Mouse (Mus musculus): Measurements from ENCODE around the gene Jazf1. TPM values are rescaled to one million over a fixed set of nuclear protein-coding genes. Genes with fewer than 3 reads are reported as not detected.

Jazf1 gene
- total RNA-seq, 2 experiments from 2014 or later: 7.3 to 8.2 TPM

DNA sequence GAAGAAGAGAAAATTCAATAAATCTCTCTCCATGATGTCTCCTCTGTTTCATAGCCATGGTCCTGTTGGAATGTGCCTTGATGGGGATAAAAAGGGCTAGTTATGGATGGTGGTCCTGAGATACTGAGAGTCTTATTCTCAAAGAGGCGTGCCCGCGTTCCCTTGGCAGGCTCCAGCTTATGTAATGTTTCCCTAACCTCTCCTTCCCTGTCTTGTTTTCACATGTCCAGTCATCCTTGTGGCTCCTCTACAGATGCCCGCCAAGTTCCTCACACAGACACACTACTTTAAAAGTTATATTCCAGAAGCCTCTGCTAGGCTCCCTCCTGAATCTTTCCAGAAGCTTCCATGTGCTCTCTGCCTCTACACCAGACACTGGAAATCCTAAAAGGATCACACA lies 151.0 kb downstream of the Jazf1 start:
- no peak for DNase-seq (ENCODE audit: low spot score in 2 of 2)

DNA sequence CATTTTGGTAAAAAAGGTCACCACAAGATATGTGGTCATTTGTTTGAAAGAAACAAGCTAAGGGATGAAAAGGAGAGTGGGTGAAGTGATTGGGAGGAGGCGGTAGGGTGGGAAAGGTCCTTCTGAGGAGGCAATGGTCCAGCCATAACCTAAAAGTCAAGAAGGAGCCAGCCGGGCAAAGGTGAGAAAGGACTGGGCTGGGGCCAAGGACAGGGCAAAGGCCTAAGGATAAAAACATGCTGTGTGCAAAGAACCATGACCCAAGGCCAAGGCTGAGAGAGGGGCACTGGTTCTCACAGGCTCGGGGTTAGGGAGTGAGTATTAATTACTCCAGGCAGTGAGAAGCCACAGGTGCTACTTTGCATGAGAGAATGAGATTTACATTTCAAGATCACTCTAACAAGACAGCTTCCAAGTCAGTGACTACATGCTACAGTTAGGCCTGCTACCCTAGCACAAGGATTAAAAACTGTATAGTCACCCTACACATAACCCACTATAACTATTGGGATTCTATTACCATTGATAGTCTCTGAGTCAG lies 151.5 kb downstream of the Jazf1 start:
- DNase-seq (ENCODE audit: low spot score in 2 of 2): no peak

DNA sequence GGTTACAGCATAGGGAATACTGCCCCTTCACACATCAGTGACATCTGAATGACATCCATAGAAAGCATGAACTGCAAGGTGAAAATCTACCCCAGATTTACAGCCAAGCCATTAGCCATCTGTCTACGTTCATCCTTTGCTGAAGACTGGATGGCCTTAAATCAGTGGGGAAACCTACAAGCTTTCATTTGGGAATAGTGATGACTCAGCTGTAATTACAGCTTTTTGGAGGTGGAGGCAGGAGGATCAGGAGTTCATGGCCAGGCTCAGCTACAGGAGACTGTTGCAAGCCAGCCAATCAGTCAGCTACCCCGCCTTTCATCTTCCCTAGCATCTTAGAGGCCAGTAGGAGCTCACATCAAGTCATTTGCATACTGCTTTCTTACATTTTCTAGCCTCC lies 153.5 kb downstream of the Jazf1 start:
- DNase-seq (ENCODE audit: low spot score in 2 of 2): no peak

DNA sequence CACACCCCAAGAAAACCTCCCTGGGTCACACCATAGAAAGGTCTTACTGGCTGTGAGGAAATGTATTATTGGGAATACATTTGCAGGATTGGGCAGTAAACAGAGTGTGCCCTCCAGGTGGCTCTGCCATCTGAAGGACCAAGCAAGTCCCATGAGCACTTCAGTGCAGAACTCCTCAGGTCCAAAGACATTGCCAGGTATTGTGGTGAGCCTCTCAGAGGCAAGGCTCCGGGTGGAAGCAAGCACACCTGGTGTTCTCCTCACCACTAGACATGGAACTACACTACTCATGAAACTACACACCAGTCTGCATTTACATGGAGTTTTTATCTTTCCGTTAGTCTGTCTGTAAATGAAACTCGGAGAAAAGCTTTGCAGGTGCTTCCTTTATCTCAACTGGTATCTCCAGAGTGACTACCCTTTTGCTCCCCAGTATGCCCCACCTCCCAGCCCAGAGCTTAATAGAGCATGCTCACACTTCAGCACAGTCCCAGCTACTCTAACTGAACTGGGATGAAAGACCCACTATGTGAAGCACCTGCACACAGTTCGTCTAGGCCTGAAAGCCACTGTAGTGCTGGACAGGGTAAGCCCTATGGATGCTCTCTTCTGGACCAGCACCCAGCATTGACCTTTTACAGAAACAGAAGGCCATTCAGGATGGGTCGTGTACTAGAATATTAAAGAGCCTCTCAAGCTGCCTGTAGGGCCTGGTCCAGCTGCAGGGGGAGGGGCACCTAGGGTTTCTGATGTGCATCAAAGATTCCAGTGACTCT lies 156.1 kb downstream of the Jazf1 start:
- no peak for DNase-seq (ENCODE audit: low spot score in 2 of 2)

DNA sequence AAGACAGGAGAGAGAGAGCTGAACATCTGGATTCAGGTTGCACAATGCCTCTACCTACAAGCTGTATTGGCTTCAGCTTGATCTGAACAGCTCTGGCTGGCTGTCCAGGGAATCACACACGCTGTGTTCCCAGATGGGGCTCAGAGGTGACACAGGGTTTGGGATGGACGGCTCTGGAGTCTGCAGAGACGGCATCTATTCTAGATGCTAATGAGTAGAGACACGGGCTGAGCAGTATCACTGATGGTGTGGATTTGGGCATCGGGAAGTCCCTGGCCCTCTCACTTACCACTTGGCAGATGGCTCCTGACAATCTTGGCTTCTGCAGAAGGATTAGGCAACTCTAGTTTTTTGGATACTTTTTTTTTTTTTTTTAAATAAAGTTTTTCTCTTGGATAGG lies 161.6 kb downstream of the Jazf1 start:
- no peak for DNase-seq (ENCODE audit: low spot score in 2 of 2)

DNA sequence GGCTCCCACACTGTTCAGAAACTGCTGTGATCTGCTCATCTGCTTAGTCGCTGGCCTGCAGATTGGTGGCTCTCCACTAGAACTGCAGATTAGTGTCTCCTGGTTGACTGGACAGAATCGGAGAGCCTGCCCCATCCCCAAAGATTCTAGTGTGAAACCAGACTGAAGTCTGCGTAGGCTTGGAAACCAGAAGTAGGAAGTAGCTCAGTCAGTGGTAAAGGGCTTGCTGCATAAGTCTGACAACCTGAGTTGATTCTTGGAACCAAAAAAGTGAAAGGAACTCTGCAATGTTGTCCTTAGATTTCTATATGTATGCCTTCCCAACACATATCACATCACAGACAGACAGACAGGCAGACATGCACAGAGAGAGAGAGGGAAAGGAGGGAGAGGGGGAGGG lies 163.3 kb downstream of the Jazf1 start:
- DNase-seq (ENCODE audit: low spot score in 2 of 2): no peak

DNA sequence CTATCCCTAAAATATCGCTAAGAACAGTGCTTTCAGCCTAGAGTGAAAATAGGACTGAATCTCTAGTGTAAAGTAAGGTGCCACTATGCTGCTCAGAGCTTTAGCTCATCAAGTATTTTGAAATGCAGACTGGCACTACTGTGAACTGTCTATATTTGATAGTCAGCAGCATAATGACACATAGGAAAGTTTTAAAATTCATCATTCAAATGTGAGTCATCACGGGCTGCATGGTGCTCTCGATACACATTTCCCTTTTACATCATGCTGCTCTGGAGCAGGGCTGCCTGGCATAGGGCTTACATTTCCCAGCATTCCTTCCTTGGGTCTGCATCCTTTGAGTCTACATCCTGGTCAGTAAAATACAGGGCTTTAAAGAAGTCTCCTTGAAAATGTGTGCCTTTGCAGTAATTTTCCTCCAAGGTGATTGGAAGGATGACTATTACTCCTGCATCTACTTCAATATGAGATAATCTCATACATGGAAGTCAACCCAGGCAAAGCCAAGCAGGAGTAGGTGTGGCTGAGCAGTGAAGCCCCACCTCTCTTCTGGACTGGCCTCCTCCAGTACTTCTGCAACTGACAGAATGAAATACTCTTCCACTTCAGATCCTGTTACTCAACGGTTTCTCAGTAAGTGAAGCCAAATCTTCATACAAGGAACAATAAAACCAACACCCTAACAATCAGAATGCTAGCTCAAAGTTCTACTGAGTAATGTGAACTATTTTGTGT lies 165.0 kb downstream of the Jazf1 start:
- DNase-seq (ENCODE audit: low spot score in 2 of 2): no peak

DNA sequence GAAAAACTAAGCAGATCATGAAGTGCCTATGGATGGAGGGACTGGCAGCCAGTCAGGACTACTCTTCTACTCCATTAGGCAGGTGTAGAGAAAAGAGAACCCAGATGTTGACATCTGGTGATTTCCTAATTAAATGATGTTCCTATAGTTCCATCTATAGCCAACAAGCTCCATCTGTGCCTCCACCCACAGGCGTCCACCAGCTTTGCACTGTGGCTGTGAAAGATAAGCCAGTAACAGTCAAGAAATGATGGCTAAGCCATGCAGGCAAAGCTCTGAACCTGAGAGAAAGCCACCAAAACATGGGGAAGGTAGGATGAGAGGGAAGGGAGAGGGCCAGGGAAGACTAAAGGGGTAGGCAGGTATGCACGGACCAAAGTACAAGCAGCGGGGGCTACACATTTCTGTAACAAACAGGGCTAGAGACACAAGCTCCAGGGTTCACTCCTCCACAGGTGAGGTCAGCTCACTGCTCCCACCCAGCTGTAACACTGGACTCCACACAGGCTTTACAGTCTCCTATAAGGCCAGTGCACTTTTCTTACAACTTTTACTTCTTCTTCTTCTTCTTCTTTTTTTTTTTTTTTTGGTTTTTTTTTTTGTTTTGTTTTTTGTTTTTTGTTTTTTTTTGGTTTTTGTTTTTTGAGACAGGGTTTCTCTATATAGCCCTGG lies 168.7 kb downstream of the Jazf1 start:
- DNase-seq (ENCODE audit: low spot score in 2 of 2): no peak

DNA sequence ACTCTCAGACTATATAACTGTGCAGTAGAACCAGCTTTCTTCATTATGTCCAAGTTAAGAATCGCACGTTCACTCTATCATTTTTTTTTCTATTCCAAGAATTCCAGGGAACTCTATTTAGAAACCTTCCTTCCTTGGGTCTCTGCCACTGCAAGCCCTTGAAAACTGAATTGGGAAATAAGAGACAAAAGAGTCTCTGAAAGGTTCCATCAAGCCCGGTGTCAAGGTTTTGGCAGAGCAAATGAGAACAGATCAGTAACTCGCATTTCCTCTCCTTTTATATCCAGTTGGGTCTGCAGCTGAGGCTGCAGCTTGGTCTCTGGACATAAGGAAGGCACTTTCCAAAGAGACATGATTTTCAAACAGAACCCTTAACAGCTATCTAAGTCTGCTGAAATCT lies 173.4 kb downstream of the Jazf1 start:
- no peak for DNase-seq (ENCODE audit: low spot score in 2 of 2)

DNA sequence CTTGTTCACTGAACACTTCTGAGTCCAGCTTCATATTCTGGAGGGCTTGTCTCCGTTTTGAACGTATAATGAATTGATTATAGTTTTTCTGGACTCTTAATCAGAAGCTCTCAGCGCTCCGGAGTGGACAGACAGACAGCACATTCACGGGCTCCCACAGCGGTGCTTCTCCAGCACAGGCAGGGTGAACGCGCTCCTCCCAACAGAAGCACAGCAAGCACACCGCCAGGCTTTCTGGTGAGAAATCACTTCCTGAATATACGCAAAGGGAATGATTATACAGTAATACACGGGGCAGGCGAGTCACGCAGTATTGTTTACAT lies 174.0 kb downstream of the Jazf1 start:
- DNase-seq (ENCODE audit: low spot score in 2 of 2): no peak

DNA sequence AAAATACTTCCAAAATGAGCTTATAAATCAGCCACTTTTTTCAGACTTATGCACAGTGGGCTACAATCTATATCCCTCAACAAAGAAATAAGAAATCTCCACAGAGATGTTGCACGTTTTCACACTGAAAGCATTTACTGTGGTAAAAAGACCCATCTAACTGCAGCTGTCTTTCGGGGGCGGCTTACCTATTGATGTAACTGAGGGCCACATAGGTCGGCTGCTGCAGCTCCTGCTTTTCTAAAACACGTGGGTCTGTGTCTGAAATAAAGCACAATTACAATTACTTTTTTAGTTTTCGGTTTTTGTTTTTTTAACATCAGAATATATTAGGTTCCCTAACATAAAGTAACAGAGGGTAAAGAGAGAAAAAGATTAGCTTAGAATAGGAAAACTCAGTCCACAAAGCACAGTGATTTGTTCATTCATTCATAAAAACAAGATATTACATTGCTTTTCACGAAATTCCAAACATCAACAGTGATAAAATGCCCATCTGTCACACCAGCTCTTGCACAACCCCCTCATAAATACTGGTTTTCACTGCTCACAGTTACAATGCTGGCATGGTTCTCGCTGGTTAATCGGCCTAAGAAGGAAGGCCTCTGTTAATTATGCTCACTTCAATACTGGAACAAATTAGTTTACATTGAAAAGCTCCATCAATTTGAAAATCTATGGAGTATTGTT lies 174.5 kb downstream of the Jazf1 start:
- DNase-seq (ENCODE audit: low spot score in 2 of 2): no peak

DNA sequence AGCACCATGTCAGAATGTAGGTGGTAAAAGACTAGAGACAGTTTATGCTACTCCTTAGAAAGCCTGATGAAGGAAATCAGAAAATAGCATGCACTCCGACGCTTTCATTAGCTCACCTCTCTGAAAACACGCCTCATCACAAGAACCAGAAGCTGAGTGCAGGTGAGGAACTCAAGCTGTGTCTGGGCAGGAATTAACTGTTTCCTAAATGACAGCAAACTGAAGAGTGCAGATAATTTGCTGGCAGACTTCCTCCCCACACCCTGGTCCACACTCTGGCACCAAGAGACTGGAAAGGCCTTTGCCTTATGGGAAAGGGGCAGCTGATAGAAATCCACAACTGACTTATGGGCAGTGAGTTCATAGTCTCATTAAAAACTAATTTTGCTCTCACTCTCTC lies 175.5 kb downstream of the Jazf1 start:
- DNase-seq (ENCODE audit: low spot score in 2 of 2): no peak

DNA sequence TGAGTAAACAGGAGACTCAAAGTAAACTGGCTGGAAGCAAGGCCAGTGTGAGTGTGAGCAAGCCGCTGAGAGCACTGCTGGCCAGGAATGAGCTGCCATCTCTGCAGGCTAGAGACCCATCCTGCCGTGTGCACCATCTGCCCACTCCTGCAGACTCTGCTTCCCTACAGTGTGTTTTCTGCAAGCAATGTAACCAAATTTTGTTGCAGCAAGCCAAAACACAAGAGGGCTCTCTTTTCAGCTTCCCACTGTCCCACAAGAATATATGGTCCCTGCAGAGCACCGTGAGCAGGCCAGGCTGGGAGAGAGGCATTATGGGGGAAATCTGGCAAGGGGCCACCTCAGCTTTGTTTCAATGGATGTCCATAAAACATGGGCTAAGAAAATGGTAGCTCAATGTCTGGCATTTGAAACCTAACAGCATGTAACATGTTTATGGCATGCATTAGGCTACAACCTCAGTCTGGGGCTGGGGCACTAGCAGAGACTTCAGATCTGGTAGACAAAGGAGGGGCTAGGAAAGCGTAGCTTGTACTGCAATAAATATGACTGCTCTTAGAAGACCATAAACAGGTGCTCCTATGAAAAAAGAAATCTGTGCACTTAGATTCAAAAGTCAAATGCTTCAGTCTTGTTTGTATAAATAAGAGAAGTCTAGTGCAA lies 180.8 kb downstream of the Jazf1 start:
- no peak for DNase-seq (ENCODE audit: low spot score in 2 of 2)

DNA sequence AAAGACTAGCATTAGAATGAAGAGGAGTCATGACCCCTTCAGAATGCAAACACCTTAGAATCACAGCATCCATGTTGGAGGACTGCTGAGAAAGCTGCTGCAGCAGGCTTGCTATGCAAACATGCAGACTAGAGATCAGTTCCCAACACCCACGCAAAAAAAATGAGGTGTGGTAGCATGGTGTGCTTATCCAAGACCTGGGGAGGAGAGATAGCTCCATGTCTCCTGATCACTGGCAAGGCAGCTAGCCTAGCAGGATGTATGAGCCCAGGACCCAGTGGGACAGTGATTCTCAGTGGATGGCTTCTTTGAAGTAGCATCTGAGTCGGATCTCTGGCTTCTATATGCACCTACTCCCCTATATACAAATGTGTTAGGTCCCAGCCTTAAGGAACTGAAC lies 184.7 kb downstream of the Jazf1 start:
- DNase-seq (ENCODE audit: low spot score in 2 of 2): no peak

DNA sequence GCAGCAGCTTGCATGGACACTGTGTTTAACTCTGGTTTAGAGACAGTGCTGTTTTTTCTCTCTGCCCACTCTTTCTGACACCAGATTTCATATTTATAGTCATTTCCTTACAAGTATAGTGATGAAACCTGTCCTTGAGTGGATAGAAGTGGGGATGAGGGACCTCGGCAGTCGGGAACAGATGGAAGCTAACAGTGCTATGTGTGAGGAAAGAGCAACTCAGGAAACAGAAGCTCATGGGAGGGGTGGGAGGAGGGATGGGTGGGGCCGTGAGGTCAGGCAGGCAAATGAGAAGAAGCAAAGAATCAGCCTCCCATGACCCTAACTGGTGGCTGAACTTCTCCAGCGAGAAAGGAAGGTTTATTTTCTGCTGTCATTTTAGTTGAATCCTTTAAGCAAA lies 191.3 kb downstream of the Jazf1 start:
- DNase-seq (ENCODE audit: low spot score in 2 of 2): no peak

DNA sequence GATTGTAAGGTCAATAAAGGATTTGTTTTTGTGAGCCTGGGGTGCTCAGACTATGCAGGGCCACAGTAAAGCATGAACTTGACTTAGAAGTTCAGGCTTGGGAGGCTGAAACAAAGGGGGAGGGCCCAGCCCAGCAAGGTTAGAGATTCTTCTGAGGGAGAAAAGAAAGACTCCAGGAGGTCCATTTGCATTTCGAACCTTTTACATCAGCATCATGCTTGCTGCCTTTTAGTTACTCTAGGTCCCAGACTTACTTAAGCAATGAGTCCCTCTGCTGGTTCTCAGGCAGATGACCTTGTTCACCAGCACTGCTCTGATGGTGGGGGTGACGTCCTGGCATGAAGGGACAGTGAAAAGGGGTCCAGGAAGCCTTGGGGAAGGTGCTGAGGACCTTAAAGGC lies 197.1 kb downstream of the Jazf1 start:
- no peak for DNase-seq (ENCODE audit: low spot score in 2 of 2)

DNA sequence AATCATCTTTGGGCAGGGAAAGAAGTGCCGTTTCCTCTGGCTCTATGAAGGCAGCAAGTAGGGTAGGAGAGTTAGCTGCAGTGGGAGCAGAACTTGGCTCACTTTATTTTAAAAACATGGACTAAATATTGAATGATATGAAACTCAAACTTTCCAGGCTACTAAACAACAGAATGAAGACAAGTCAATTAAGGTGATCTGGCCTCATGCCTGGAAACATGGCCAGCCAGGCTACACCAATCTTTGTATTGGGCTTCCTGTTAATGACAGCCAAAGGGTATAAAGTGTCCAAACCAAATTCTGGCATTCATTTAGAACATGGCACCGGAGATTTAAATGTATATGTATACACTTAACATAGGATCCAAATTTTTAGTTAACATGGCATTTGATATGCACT lies 199.2 kb downstream of the Jazf1 start:
- DNase-seq (ENCODE audit: low spot score in 2 of 2): no peak

DNA sequence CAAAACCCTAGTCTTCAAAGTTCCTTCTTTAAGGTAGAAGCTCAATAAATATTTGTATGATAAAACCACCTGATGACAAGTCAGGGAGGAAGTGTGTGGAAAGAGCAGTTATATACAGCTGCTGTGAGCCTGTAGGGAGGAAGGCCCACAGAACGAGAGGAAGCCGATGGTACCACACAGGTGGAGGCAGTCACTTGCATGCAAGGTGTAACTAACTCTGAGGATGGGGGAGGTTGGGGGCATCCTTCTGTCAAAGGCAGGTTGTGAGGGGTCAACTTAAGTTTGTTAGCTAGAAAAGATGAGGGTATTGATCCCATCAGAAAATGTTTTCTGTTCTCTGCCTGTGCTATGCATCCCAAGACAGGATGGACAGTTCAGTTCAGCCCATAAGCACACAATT lies 200.1 kb downstream of the Jazf1 start:
- no peak for DNase-seq (ENCODE audit: low spot score in 2 of 2)

DNA sequence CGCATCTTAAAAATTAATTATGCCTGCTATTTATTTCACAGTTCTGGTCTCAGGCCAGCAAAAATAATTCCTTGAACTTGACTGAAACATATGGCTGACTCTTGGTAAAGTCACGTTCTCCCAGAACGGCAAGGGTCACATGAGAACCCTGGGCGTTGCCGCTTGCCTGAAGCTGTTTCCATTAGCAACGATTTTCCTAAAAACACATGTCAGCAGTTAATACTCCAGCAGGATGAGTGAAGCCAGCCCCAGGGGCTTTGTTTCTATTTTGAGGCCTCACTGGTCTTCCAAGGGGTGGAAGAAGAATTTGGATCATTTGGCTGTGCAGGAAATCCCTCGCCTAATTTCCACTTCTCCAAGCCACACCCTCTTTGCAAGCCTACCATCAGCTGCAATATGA lies 206.5 kb downstream of the Jazf1 start:
- DNase-seq (ENCODE audit: low spot score in 2 of 2): no peak

DNA sequence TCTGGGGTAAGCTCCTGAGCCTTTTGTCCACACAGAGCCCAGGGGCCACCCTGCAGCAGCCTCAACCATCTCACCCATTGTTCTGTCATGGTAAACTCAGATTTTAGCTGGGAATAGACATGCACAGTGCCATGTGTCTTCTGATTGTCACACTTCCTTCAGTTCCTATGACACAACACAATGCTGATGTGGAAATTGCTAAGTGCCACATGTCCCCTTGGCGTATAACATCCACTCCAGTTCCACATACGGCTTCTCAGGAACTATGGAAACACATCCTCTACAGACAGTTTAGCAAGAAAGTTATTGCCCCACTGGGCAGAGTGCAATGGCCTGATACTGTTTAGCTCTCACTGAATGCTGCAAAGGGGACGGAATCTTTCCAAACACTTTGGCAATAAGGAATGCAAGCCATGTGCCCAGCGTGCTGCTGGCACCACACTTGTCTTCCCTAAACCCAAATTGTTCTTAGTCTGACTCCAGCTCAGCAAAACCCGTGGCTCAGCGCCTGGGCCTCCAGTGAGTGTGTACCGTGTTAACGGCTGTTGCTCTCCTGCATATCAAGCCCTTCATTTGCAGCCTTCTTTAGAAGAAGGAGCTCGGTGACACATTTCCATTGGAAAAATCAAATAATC lies 207.1 kb downstream of the Jazf1 start:
- DNase-seq (ENCODE audit: low spot score in 2 of 2): no peak

DNA sequence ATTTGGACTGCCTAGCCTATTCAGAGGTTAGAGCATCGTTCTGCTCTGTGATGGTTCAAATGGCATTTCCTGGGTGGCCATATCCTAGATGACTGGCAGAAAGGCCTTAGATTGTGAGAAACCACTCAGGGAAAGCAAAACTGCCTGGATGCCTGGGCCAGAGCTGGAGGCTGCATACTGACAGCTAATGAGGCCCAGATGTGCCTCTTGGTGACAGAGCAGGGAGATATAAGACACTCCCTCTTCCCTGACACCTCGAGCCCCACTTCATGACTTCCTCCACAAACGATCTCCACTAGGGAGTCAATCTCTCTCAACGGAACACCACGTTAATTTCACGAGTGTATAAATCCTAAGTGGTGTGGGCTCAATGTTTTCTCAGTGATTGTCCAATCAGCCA lies 207.7 kb downstream of the Jazf1 start:
- DNase-seq (ENCODE audit: low spot score in 2 of 2): no peak
